Mouse (Mus musculus): ENCODE results near the gene Notch3.
"Not testable (repeated sequence)": the region's sequence is repeated elsewhere in the genome, so short reads cannot be mapped to it uniquely, and the experiment has no call there.

The Notch3 gene

DNA sequence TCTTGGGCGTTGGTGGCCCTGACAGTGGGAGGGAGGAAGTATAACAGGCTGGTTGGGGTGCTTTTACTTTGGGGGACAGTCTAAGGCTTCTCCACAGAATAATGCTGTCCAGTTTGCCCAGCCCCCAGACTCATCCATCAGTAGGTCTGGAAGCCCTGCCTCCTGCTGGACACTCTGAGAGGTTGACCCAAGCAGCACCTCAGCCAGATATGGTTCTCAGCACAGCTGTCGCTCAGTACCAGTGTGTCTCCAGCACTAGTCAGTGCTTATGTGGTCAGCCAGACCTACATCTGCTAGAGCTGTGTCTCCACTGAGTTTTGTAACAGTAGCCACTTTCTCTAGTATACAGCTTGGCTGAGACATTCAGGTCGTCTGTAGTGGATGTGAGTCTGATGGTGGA, 48.2 kb downstream of the Notch3 start:
- no peak for DNase-seq (ENCODE audit: low spot score)

DNA sequence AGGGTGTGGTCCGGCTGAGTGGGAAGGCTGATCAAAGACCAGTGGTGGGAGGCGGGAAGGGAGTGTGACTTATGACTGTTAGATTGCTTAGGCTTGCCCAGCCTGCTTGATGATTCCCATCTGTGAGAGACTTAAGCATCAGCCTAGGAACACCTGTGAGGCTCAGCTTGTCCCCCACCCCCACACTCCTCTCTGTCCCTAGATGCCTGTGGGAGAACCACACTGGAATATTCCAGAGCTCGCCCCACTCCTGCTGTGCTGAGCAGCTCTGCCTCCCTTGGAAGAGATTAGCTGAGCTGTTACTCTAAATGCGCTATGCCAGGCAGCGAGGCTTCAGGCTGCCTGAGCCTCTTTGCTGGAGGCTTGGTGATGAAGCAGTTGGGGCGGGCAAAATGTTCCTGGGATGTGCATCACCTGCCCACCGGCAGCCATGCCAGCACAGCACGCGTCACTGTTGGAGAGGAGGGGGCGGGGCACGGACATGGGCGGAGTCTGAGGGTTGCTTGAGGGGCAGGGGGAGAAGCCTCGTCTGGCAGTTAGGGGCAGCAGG, 48.7 kb downstream of the Notch3 start:
- not testable (repeated sequence) for DNase-seq (ENCODE audit: low spot score)

DNA sequence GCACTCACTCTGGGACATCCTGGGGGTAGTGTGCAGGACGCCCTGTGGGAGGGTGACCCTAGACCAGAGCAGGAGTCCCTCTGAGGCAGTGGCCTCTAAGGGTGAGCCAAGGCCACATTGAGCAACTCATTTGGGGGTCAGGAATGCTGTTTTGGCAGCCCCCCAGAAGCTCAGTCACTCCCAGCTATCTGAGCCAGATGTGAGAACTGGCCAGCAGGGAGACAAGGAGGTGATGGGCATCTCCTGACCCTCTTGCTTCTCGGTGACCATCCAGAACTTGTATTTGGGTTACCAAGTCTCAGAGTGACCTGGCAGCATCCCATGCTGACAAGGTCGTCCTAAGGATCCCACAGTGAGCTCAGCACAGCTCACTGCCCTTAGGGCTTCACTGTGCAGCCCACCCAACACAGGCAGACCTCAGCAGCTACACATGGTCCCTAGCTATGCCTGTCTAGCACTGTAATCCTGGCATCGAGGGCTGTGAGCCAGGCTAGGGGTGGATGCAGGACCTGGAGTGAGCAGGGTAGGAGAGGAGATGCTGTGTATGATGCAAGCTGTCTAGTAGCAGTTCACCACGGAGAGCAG, 49.3 kb downstream of the Notch3 start:
- DNase-seq (ENCODE audit: low spot score), result no peak

DNA sequence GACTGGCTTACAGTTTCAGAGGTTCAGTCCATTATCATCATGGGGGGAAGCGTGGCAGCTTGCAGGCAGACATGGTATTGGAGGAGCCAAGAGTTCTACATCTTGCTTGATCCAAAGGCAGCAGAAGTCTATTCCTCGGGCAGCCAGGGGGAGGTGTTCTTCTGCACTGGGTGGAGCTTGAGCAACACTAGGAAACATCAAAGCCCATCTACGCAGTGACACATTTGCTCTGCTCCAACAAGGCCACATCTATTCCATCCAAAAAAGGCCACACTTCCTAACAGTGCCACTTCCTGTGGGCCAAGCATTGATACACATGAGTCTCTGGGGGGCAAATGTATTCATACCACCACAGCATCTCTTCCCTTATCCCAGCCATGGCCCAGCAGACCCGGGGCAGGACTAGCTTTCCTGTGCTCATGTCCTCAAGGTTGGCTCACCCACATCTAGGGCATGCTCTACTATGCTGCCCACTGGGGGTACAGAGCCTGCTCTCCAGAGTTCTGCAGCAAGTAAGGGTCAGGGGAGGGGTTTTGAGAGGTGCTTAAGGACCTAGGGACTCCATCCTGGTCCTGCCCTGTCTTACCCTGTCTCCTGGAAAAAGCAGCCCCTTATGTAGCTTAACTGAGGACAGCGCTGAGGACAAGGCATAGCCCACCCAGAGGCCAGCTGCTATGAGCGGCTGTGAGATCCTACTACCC, 49.9 kb downstream of the Notch3 start:
- DNase-seq (ENCODE audit: low spot score), result no peak

DNA sequence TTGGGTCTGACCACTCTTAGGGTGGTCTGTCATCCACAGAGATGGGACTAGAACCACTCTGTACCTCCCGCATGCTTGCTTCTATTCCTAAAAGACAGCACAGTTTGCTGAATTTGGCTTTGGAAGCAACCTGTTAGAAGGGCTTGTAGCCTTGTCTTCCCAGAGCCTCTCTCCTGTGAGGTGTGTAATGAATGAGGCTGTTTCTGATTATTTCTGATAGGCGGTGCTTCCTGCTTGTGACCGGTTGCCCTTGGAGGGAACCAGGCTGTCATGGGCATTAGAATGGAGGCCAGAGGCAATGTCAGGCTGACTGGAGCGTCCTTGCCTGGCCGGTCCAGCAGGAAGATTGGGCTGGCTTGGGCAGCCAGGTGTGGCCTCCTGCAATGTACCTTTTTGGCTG, 52.2 kb downstream of the Notch3 start:
- DNase-seq (ENCODE audit: low spot score), result not testable (repeated sequence)

DNA sequence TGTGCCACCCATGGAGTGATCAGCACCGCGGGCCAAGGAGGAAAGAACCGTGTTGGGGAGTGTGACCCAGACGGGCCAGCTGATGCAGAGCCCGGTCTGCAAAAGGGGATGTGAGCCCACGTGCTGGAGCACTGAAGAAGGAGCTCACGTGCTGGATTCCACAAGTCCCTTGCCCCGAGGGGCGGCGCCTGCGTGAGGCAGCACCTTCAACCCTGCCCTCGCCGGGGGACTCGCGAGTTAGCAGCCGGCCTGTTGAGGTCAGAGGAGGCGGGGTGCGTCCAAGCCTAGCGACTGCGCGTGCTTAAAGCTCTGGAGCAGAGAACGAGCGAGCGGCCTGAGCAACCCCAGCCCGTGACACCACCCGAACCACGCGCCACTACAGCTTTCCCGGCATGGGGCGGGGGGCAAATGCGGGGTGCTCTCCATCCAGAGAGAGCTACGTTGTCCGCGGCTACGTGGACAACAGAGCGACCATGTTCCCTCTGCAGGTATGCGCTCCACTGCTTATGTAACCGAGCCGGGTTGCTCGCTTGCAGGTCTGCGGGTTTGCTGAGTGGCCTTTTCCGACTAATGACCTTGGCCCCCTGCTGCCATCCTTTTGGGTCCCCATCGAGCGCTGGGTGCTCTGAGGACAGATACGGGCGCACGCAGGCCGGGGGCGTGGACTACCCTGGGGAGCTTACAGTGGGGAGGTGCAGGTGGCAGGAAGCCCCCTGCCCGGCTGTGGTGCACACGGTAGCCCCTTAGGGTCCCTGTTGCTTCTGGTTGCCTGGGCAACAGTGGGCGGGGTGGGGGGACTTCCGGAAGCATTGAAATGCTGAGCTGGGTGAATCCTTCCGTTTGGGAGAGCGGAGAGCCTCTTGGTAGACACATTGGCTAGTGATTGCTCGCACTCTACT, 52.9 kb downstream of the Notch3 start:
- peak; percentile 65 for DNase-seq (ENCODE audit: low spot score)

DNA sequence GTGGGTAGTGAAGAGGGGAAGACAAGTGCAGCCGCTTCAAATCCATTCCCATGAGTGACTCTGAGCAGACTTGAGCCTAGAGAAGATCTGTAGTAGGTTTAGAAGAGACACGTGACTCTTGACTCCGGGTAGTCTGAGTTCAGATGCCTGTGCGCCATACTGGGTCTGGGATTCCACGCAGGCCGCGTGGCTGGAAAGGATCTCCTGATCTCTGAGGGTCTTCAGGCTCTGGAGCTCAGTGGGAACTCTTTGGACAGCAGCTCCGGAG, 53.5 kb downstream of the Notch3 start:
- DNase-seq (ENCODE audit: low spot score), result no peak

DNA sequence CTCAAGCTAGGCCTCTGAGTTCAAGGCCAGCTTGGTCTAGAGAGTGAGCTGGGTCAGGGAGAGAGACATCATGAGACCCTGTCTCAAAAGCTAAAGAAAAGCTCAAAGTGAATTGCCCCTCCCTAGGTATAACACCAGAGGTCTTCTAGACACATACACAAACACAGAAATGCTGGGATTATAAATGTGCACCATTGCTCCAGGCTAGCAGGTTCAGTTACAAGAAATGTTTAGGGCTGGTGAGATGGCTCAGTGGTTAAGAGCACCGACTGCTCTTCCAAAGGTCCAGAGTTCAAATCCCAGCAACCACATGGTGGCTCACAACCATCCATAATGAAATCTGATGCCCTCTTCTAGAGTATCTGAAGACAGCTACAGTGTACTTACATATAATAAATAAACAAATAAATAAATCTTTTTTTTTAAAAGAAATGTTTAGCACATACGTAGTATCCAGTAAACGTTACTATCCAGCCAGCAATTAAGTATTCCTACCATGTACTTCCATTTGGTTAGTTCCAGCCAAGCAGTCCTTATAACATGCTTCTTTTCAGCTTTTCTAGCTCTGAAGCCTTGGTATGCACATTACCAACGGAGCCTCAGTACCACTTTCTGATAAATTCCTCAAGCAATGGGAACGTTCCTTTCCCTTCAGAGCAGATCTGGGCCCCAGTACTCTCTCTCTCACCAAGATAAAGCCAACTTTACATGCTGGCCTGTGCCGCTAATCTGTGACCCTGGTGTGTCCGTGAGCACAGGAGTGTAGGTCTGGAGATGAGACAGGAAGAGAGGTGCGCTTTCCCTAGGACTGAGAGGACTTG, 54.0 kb downstream of the Notch3 start:
- no peak for DNase-seq (ENCODE audit: low spot score)

DNA sequence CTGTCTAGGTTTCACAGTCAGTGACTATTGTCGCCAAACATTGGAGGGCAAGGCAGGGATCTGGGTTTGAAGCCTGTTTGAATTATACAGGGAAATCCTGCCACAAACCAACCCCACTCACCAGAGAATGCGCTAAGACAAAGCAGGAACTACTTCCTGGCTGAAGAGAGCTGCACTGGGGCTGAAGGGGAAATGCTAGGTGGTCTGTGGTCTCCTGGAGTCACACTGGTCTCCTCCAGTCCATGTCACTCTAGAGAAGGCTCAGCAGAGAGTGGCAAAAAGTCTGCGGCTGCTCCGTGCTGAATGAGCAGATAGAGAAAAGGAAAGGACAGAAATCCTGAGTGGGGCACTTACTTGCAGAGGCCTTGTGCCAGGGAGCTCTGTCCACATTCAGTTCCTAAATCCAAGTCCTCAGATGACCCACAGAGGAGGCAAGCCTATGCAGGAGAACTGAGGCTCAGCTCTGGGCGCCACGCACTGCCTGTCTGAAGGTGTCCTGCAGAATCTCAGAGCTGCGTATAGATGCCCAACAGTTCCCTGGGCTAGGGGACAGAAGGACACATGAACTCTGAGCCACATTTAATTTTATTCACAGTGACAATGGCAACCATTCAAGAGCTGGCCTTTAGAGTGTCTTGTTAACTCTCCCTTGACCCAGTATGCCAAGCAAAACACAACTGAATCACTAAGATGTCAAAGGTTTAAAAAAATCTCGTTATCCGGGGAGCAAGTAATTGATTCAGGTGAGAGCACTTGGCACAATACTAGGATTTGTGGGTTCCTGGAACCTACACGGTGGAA, 55.5 kb downstream of the Notch3 start:
- DNase-seq (ENCODE audit: low spot score), result no peak

DNA sequence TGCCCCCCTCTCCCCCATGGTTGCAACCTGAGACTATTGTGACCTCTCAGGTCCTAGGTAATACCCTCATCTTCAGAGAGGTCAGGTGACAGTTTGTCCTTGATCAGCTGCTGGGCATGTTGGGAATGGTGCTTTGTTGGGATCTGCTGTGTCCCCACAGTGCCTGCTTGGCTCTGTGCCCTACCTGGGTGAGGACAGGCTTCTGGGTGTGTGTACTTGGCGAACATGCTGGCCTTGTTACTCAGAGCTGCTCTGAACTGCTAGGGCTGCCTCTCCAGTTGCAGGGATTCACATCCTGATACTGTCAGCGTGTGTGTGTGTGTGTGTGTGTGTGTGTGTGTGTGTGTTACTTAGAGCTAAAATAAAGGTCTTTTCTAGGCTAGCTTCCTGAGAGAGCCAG, 56.2 kb downstream of the Notch3 start:
- peak; percentile 53 for DNase-seq (ENCODE audit: low spot score)

DNA sequence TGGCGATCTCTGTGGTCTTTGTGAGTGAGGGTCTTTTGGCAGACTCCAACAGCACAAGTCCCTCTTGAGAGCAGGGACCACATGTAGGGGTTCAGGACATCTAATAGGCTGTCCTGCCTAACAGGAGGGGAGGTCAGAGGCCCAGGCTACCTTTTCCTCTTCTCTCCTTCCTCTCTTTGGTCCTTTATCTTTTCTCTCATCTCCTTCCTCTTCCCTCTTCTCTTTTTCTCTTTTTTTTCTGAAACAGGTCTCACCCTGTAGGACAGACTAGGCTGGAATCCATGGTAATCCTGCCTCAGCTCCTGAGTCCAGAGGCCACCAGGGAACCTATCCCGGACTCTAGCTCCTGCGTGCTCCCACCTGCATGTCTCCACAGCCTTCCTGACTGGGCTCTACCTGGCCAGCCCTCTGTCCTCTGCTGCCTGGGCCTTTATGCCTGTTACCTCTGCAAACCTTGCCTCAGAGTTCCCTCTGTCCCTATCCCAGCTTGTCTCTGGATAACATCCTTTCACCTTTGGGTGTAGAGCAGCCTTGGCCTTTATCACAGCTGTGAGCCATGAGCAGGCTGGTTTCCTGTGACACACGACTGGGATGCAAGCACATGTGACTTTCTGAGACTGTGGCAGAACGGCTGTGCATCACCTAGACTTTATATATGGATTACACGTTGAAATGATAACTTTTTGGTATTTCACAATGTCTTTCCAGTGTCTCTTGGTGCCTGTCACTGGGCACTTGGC, 57.3 kb downstream of the Notch3 start:
- no peak for DNase-seq (ENCODE audit: low spot score)

DNA sequence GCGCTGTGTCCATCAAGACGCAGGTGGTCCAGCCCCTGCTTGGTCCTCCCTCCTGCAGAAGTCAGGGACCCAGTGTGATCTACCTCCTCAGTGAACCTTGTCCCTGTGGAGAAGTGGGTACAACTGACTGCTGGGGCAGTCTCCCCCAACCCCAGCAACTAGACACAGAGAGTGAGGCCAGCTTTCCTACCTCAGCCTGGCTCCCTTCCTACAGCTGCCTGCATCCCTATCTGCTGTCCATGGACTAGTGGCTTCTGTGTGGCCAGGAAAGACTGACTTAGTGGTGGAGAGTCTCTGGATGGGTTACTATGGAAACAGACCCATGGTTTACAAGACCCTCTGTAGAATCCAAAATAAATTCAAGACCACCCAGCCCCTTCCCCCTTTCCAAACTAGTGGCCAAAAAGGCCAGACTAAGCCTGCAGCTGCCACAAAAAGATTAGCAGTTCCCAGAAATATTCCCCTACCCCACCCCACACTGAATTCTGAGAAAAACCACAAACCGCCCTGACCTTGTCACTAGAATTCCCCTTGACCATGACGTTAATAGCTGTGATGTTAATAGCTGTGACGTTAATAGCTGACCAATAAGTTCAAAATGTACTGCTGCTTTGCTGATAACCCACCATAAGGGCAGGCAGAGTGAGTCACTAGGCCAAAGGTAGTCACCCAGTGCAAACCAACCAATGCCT, 58.2 kb downstream of the Notch3 start:
- DNase-seq (ENCODE audit: low spot score), result not testable (repeated sequence)

DNA sequence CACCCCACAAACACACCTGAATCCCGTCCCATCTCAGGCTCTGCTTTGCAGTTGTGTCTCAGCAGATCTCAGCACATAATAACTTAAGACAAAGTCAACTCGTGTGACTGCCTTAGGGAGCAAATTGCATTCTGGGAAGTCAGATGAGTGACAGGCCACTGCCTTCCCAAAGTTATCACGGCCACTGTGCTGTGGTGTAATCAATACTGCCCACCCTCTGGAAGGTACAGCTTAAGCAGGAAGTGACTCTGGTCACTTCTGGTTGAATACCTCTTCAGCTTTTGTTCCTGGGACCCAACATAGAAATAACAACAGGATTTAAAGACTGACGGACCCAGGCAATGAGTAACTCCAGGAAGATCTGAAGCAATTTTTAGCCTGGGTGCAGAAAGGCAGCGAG, 58.8 kb downstream of the Notch3 start:
- DNase-seq (ENCODE audit: low spot score), result no peak

DNA sequence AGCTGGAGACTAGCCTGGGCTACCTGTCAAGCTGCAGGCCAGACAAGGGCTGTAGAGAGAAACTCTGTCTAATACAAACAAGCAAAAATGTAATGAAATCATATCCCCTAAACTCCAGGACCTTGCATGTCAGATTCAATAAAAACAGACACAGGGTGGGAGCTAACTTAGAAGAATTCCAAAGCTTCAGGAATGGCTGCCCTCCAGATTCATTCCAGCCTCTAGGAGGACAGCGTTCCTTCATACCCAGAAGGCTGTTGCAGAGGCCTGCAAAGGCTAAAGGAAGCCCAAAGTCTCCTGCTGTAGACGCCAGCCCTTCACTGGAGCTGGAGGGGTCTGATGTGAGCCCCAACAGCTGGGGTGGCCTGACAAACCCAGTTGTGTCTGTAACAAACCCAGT, 60.3 kb downstream of the Notch3 start:
- no peak for DNase-seq (ENCODE audit: low spot score)

DNA sequence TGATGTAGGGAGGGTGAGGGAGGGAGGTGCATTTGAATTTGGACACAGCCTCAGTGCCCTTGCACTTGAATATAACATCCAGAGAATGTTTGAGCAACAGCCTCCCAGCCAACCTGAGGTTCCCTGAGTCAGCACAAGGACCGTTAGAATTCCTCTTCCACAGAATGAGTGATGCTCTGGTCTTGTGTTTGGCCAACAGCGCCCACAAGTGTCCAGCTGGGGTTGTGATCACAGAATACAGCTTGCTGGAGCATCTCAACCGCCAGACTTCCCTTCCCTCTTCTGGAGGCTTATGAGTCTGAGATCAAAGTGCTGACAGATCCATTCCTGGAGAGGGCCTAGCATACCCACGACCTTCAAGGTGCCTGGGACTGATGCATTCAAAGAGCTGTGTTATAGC, 63.6 kb downstream of the Notch3 start:
- no peak for DNase-seq (ENCODE audit: low spot score)

DNA sequence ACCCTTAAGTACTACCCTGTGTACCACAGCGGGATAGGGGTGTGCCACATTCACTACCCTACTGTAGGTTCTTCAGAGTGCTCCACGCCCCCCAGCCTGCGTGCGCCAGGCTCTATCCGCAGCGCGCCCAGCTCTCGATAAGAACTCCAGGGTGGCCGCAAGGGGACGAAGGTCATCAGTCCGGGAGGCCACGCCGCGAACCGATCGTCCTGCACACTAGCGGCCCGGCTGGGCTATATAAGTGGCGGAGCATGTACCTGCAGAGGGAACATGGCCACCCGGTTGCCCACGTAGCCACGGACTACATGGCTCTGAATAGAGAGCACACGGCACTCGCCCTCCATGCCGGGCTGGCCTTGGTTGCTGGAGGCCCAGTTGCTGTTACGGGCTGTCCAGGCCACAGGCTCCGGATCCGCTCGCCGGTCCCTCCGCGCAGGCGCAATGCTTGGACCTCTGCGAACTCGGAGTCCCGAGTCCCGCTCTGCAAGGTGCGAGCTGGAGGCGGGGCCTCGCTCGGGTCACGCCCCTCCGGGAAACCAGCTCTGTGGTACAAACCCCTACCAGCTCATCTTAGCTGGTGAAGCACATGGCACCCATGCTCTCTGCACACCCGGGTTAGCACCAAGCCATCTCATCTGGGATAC, 66.6 kb downstream of the Notch3 start:
- DNase-seq (ENCODE audit: low spot score), result peak; percentile 72

DNA sequence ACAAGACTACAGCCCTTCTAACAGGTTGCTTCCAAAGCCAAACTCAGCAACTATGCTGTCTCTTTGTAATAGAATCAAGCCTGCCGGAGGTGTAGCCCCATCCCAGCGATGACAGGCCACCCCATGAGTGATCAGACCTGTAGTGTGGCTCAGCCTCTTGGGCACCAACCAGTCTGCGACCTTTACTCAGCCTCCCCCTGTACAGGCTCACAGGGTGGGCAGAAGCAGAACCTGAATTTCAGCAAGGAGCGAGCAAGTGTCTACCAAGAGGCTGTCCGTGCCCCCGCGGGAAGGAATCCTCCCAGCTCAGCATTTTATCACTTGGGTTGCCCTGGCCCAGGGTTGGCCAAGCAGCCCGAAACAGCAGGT, 67.1 kb downstream of the Notch3 start:
- DNase-seq (ENCODE audit: low spot score), result no peak

DNA sequence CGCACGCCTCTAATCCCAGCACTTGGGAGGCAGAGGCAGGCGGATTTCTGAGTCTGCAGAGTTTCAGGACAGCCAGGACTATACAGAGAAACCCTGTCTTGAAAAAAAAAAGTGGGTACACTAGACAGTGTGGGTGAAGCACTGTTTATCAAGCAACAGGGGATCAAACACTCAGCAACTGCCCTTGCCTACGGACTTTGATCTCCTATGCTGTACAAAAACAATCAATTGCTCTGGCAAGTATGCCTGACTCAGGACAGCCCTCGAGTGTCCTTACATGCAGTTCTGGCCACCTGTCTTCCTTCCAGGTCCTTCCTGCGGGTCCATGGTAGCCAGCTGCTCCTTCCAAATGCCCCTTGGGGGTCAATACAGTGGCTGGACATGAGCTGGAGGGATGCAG, 67.7 kb downstream of the Notch3 start:
- DNase-seq (ENCODE audit: low spot score), result not testable (repeated sequence)

DNA sequence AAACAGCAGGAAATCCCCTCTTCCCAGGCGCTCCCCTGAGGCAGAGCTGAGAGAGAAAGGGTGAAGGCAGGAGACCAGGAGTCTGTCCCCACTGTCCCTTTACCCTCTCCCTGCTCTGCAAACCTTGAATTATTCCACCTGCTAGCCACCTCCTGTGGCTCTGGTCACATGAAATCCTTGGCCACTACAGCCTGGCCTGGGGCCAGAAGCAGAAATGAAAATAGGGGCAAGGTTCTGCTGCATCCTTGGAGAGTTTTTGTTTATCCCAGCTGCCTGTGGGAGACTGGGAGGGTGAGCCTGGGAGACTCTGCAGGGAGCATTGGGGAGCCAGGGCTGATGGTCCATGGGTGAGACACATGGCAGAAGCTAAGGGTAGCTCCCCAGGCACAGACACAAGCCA, 69.0 kb downstream of the Notch3 start:
- DNase-seq (ENCODE audit: low spot score), result no peak

DNA sequence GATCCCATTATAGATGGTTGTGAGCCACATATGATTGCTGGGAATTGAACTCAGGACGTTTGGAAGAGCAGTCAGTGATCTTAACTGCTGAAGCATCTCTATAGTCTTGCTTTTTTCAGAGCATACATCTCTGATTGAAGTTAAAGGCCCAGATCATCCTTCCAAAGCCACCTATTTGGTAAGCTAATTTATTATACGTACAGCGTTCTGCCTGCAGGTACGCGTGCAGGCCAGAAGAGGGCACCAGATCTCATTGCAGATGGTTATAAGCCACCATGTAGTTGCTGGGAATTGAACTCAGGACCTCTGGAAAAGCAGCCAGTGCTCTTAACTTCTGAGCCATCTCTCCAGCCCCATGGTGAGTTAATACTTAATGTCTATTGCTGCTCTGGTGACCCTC, 73.8 kb downstream of the Notch3 start:
- no peak for DNase-seq (ENCODE audit: low spot score)

Data from urinary bladder, postnatal 25 days (tissue).